ENCODE assay signal across 18 mouse cellular contexts in genomic region chr2:58754736-58755135, GRCm38 (mm10).
DNase-seq lines count a peak whose midpoint lies in the region; ATAC-seq and TF ChIP-seq lines count a peak whose summit lies in the region.
"Had no signal": no experiment of that assay in that cellular context is flagged by ENCODE, and none has a peak within 500 bp of the region (broad histone marks: within the 10 kb centered on the region; RNA-seq: fewer than 3 reads in every experiment).

No protein-coding gene starts in this region.

- TF ChIP-seq CTCF in liver, adult 2 months (IDR thresholded peaks at IDR 0.05; ENCODE audit: low read depth, low read length), result no peak

- H3K36me3 ChIP-seq in liver, adult 2 months (ENCODE audit: control insufficient read depth, insufficient read depth, low read length), result peaks cover 17% of the 10 kb centered on the region
- H3K36me3 ChIP-seq: embryonic facial prominence, embryonic 13.5 days; forebrain, embryonic 12.5 days; heart, embryonic 13.5 days had no signal

- H3K4me1 ChIP-seq in liver, adult 2 months (ENCODE audit: control insufficient read depth, insufficient read depth, low read length), result peaks cover 4% of the 10 kb centered on the region; the same call in 1 of the 2 replicates
- H3K4me1 ChIP-seq: embryonic facial prominence, embryonic 13.5 days; forebrain, embryonic 12.5 days; heart, embryonic 13.5 days had no signal

- peak overlapping the region; percentile 84 for H3K27ac ChIP-seq in liver, adult 2 months (replicated peaks; ENCODE audit: insufficient read depth, low read depth, low read length)
- H3K27ac ChIP-seq: embryonic facial prominence, embryonic 13.5 days; forebrain, embryonic 12.5 days; heart, embryonic 13.5 days had no signal

- DNase-seq in kidney, adult 18-20 months, result peak; percentile 66
- no peak for DNase-seq in kidney, postnatal 4 days
- DNase-seq in liver, adult 2 months (ENCODE audit: extremely low read depth, low read depth, low spot score), result peak; percentile 100
- no peak for DNase-seq in liver
- DNase-seq in kidney, postnatal 25 days, result peak; percentile 37 to 80
- DNase-seq: adrenal gland, adult 2 months; adrenal gland, postnatal 25 days; cerebellum, adult 18-20 months; cerebellum, adult 9-11 months; cerebellum, postnatal 36 days; forebrain, postnatal 0 days; gastrocnemius, postnatal 14 days; heart, postnatal 36 days had no signal

- peaks cover 5% of the 10 kb centered on the region; the same call in 1 of the 2 replicates for H3K79me2 ChIP-seq in liver, adult 2 months (ENCODE audit: control insufficient read depth, insufficient read depth, low read length)

- no peaks in the 10 kb centered on the region for H3K27me3 ChIP-seq in liver, adult 2 months (ENCODE audit: control insufficient read depth, insufficient read depth, low read length)
- H3K27me3 ChIP-seq: CH12.LX; embryonic facial prominence, embryonic 13.5 days; forebrain, embryonic 12.5 days; heart, embryonic 13.5 days had no signal

- H3K4me3 ChIP-seq in liver, adult 2 months (ENCODE audit: insufficient read depth, low read depth, low read length), result no peak overlapping the region
- H3K4me3 ChIP-seq: embryonic facial prominence, embryonic 13.5 days; forebrain, embryonic 12.5 days; heart, embryonic 13.5 days had no signal

- no peak for ATAC-seq in monocyte, adult 5-6 weeks (replicated peaks; ENCODE audit: insufficient number of reproducible peaks, low FRiP score, low TSS enrichment, poor library complexity, severe bottlenecking)
- ATAC-seq: forebrain, postnatal 0 days had no signal

- TF ChIP-seq POLR2A in liver, adult 2 months (IDR thresholded peaks at IDR 0.05; ENCODE audit: extremely low read depth, insufficient read depth, low read length), result no peak

- no peak overlapping the region for H3K9ac ChIP-seq in liver, adult 2 months (ENCODE audit: low read depth, low read length)
- H3K9ac ChIP-seq: embryonic facial prominence, embryonic 13.5 days; forebrain, embryonic 12.5 days; forebrain, postnatal 0 days; heart, embryonic 13.5 days had no signal

- 9% methylated on average over 3 of the region's 3 CpGs for WGBS in liver, adult 2 months

Comparison
In these comparisons a context has a peak if more than half of its experiments do, and no peak if none do; other contexts are left out.
1. DNase-seq: peak in kidney, adult 18-20 months (single experiment), liver, adult 2 months (single experiment) and kidney, postnatal 25 days (2 of 2); none in kidney, postnatal 4 days (0 of 2) and liver (single experiment).